Mouse (Mus musculus): ENCODE results near the gene Nipsnap2. TPM values are rescaled to one million over a fixed set of nuclear protein-coding genes. Genes with fewer than 3 reads are reported as not detected.
"Not testable (repeated sequence)": the region's sequence is repeated elsewhere in the genome, so short reads cannot be mapped to it uniquely, and the experiment has no call there.

Gene Nipsnap2
- total RNA-seq (2017), result 27.0 and 29.1 TPM in 2 replicates

DNA sequence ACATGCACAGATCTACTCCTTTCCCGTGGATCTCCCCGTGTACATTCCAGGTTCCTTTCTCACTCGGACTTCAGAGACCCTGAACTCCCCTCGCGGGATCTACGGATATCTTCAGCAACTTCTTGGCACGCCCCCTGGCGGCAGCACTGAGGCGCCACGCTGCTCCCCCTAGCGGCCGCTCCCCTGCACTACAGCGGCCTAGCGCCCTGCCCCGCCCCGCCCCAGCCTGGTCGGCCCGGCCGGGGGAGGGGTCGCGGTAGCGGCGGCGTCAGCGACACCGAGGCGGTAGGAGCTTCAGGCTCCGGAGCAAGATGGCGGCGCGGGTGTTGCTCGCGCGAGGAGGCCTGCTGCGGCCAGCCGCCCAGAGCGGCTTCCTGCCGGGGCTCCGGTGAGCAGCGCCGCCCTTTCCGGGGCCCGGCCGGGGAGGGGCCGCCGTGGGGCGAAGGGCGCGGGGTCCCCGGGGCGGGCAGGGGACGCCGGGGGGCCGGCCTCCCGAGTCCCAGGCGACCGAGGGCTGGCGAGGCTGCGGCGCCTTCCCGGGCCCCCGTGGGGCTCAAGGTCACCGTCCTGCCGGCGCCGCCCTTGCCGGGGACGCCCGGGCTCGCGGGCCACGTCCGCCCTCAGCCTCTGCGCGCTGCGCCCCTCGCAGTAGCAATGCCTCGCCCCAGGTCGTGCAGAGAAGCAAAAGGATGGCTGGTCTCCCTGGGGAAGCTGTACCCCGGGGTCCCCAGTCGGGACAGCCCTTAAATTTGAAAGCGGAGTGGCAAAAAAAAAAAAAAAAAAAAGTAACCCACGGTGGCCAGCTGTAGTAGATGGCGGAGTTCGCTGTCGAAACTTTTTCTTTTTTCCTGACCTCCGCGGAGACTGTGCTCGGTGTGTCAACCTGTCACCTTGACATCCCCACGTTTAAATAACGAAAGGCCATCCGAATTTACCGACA lies at the start of gene Nipsnap2:
Nipsnap2 (plus strand) TSS at position 230 of the 940 bp plus-strand sequence.
- peak; percentile 85 for ATAC-seq (ENCODE audit: extremely low read depth, insufficient number of reproducible peaks, low FRiP score, poor library complexity, severe bottlenecking)

DNA sequence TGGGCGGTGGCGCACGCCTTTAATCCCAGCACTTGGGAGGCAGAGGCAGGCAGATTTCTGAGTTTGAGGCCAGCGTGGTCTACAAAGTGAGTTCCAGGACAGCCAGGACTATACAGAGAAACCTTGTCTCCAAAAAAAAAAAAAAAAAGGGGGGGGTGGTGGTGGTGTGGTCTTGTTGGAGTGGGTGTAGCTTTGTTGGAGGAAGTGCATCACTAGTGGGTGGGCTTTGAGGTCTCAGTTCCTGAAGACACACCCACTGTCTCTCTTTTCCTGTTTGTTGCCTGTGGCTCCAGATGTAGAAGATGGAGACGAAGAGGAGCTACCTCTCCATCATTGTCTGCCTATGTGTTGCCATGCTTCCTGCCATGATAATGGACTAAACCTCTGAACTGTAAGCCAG lies 39.7 kb upstream of the Nipsnap2 start:
- ATAC-seq (ENCODE audit: extremely low read depth, insufficient number of reproducible peaks, low FRiP score, poor library complexity, severe bottlenecking), result not testable (repeated sequence)

DNA sequence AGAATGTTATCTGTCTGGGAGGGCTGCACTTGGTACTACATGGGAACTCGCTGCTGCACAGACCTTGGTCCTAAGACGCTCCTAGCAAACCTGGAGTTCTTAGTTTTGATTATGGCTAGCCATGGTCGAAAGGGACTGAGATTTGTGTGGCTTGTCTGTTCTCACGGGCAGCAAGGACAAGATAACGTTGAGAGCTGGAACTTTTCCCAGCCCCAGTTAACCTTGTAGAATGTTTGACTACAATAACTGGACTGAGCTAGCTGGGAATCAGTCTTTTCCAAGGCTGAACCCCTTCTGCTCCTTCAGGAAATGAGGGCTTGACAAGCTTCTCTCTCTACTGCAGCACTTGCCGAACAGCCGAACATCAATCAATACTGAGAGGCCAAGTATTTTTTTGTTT lies 37.2 kb upstream of the Nipsnap2 start:
- ATAC-seq (ENCODE audit: extremely low read depth, insufficient number of reproducible peaks, low FRiP score, poor library complexity, severe bottlenecking), result no peak

DNA sequence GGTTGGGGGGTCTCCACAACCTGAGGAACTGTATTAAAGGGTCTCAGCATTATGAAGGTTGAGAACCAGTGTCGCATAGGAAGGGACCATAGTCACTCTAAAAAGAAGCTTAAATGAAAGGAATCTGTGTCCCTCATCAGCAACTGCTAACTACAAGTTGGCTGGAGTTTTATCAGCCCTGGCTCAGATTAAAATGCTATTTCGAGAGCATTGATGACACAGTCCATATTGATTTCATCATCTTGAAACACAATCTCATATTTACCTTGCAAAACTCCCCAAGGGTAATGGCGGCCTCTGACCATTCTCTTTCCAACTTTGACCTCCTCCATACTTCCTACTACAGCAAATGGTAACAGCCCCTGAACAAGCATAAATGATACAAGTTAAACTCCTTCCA lies 34.3 kb upstream of the Nipsnap2 start:
- no peak for ATAC-seq (ENCODE audit: extremely low read depth, insufficient number of reproducible peaks, low FRiP score, poor library complexity, severe bottlenecking)

DNA sequence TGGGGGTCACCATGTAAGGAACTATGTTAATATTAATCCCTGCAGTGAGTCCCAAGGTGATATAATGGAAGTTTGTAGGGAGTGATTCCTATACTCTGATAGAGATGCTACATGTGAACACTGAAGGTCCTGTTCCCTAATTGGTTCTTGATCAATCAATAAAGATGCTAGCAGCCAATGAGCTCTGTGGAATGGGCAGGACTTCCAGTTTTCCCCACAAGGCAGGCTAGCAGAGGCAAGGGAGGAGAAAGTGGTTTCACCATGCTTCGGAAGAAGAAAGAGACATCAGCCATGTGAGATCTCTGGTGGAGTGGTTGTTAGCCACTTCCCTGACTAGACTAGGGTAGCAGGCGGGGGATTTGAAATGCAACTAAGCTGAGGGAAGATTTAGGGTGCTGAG lies 24.4 kb upstream of the Nipsnap2 start:
- no peak for ATAC-seq (ENCODE audit: extremely low read depth, insufficient number of reproducible peaks, low FRiP score, poor library complexity, severe bottlenecking)

DNA sequence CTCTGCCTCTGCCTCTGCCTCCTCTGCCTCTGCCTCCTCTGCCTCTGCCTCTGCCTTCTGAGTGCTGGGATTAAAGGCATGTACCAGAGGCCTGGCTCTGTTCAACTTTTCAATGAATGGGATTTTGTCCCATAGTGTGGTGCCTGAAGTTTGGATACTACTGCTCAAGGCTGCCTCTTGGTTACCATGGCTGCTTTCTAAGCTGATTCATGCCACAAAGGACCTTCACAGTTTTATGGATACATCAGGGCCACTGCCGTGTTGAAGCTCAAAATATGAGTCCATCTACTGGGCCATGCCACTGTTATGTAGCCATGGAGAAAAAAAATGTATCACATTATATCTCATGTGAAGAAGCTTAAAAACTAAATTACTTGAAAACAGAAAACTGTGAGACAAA lies 23.2 kb upstream of the Nipsnap2 start:
- ATAC-seq (ENCODE audit: extremely low read depth, insufficient number of reproducible peaks, low FRiP score, poor library complexity, severe bottlenecking), result no peak

DNA sequence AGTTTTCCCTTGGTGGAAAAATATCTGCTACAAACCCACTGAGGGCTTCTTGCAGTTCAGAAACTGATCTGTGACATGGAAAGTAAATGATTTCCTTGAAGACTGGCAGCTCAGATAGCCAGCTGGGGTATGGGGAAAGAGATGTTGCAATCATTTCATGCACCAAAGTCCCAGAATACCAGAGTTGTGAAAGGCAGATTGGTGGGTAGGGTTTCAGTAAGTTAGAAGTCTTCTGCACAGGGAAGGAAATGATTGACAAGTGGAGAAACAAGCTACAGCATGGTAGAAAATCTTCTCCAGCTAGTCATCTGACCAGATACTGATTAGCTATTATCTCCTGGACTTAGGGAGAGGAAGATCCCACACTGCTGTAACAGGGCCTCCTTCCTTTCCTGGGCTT lies 21.5 kb upstream of the Nipsnap2 start:
- no peak for ATAC-seq (ENCODE audit: extremely low read depth, insufficient number of reproducible peaks, low FRiP score, poor library complexity, severe bottlenecking)

DNA sequence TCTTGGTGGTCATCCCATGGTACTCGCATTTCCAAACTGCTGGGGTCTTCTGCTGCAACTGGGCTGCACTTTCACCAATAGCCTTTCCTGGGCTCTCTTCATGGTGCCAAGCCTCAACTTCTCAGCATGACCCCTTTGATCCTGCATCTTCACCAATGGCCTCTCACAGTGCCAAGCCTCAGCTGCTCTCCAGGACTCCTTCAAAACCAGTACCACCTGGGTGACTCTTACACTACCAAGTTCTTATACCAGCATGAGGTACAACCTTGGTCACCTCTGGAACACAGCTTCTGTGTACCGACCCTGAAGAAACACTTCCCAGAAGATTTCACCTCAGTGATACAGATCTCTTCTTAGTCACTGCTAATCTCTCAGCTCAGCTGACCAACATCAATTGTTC lies 16.5 kb upstream of the Nipsnap2 start, which contains the start of gene Sept14:
Sept14 (minus strand) TSS at position 101 of the 400 bp plus-strand sequence.
- no peak for ATAC-seq (ENCODE audit: extremely low read depth, insufficient number of reproducible peaks, low FRiP score, poor library complexity, severe bottlenecking)

DNA sequence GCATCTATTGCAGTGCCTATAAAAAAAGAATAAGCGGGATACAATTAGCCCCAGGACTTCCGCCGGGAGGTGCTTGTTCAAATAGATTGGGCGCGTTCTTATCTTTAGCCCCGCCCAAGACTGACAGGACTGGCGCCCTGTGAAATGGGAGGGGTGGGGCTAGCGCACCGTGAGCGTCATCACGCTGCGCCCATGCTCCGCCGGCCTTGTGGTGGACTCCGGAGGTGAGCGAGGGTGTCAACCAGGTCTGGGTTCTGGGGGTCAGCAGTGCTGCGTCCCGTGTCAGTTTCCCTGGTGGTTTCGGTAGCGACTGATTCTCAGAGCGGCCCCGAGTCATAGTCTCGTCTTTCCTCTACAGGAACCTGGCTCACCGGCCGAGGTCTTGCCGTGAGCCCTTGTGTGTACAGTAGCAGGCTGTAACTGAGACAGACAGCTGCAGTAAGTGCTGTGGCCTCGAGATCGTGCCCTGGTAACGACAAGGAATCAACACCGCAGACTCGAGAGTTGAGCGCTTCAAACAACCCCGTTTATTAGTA lies 9.5 kb upstream of the Nipsnap2 start, which contains the start of gene Mrps17:
Mrps17 (plus strand) TSS at position 172 of the 536 bp plus-strand sequence.
- ATAC-seq (ENCODE audit: extremely low read depth, insufficient number of reproducible peaks, low FRiP score, poor library complexity, severe bottlenecking), result peak; percentile 99

DNA sequence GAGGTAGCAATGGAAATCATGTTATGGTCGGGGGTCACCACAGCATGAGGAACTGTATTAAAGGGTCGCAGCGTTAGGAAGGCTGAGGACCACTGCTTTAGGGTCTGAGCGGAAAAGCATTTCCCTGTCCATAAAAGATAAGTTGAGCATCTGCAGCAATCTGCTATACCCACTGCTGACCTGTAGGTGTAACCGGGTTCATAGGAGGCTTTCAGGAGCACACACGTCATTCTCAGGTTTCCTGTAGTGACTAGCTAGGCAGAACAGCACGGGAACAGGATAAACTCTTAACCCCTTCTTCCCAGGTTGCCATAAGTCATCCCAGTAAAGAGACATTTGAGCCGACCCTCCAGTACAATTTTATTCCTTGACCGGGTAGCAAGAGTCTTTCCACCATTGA lies 7.8 kb upstream of the Nipsnap2 start:
- ATAC-seq (ENCODE audit: extremely low read depth, insufficient number of reproducible peaks, low FRiP score, poor library complexity, severe bottlenecking), result no peak

DNA sequence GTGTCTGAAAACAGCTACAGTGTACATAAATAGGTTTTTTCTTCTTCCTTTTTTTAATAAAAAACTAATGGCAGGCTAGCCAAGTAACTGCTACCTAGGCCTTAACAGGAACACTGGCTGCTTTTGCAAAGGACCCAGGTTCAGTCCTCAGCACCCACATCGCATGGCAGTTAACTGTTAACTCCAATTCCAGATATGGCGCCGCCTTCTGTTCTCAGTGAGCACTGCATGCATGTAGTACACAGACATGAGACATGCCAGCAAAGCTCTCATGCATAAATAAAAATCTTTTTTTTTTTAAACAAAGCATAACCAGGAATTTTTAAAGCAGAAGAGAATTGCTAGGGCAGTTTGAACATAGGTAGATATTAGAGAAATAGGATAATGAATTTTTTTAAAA lies 4.7 kb upstream of the Nipsnap2 start:
- ATAC-seq (ENCODE audit: extremely low read depth, insufficient number of reproducible peaks, low FRiP score, poor library complexity, severe bottlenecking), result no peak

DNA sequence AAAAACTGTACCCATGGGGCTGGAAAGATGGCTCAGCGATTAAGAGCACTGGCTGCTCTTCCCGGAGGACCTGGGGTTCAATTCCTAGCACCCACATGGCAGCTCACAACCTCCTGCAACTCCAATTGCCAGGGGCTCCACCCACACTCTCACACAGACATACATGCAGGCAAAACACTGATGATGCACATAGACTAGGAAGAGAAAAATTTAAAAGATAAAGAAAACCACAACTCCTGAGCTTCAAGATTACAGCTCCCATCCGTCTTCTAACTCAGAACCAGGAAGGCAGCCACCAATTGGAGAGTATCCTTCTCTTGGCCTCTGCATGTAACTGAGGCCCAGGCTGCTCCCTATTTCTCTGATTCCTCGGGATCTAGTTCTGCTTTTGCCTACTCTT lies 595 bp upstream of the Nipsnap2 start:
- ATAC-seq (ENCODE audit: extremely low read depth, insufficient number of reproducible peaks, low FRiP score, poor library complexity, severe bottlenecking), result no peak

DNA sequence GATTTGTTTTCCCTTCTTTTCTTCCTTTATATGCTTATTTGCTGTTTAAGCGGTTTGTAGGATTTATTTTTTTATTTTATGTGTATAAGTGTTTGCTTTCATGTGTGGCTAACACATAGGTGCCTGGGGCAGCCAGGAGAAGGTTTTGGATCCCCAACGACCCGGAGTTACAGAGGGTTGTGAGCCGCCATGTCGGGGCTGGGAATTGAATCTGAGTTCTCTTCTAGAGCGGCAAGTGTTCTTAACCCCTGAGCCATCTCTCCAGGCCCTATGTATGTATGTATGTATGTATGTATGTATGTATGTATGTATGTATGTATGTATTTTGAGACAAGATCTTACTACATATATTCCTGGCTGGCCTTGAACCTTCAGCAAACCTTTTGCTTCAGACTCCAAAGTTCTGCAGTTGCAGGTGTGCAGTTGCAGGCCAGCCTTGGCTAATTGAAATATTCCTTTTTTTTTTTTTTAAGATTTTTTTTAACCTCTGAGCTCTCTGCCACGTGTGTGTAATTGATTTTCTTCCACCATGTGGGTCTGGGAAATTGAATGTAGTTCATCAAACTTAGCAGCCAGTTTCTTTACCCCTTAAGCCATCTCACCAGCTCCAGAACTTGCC lies 1.0 kb downstream of the Nipsnap2 start:
- no peak for ATAC-seq (ENCODE audit: extremely low read depth, insufficient number of reproducible peaks, low FRiP score, poor library complexity, severe bottlenecking)

DNA sequence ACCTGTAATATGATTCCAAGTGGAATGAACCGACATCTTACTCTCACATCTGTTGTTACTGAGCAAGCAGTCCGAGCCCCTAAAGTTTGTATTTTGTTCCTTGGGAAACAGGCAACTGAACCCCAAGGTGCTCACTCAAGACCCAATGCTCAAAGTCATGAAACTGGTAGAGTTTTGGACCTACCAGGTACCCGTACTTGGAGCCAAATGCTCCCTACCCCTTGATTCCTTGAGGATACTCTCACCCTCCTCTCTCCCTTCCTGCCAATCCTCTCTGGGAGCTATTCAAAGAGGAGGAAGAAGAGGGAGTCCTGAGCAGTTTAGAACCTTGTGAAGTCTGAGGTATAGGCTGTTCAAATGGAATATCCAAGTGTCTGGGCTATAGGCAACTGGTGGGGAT lies 1.9 kb downstream of the Nipsnap2 start:
- ATAC-seq (ENCODE audit: extremely low read depth, insufficient number of reproducible peaks, low FRiP score, poor library complexity, severe bottlenecking), result no peak

DNA sequence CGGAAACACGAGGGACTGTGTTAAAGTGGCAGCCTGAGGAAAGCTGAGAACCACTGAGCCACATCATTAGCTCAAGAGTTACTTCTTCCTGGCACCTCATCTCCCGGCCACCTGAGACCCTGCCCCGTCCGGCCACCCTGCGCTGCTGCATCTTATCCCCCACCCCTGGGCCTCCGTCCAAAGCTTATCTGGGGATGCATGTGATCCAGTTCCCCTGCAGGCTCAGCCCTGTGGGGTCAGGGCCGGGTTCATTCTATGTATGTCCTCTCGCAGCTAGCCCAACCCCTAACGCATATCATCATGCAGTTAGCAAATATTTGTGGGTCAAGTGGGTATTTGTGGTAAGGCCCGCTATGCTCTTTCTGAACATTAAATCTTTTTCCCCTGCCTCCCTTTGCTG lies 4.4 kb downstream of the Nipsnap2 start:
- no peak for ATAC-seq (ENCODE audit: extremely low read depth, insufficient number of reproducible peaks, low FRiP score, poor library complexity, severe bottlenecking)

DNA sequence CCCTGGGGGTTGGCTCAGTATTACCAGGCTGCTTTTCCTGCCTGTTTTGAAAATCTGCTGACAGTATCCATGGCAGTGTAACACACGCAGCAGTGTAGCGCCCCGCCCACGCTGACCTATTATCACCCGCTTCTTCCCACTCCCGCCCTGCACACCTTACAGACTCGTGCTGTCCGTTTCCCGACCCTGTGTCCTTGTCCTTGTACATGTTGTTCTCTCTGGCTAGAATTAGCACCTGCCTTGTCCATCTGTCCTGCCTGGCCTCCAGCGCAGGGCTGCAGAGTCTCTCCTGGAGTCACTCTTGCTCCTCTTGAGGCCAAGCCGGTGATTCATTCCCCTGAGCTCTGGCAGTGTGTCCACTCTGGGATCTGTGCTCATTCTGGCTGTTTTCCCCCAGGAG lies 5.5 kb downstream of the Nipsnap2 start:
- ATAC-seq (ENCODE audit: extremely low read depth, insufficient number of reproducible peaks, low FRiP score, poor library complexity, severe bottlenecking), result no peak

DNA sequence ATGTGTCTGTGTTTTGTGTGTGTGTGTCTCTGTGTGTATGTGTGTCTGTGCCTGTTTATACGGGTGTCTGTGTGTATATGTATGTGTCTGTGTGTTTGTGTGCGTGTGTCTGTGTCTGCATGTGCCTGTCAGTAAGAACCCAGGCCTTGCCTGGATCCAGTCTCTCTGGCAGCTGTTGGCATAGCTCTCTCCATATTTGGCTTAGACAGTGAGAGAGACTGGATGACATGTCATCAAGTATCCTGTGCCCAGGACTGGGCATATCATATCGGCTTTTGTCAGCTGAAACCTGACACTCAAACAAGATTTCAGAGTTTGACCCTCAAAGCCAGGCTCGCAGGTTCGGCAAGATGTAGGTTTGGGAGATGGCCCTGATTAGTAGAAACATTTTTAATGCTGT lies 6.2 kb downstream of the Nipsnap2 start:
- no peak for ATAC-seq (ENCODE audit: extremely low read depth, insufficient number of reproducible peaks, low FRiP score, poor library complexity, severe bottlenecking)

DNA sequence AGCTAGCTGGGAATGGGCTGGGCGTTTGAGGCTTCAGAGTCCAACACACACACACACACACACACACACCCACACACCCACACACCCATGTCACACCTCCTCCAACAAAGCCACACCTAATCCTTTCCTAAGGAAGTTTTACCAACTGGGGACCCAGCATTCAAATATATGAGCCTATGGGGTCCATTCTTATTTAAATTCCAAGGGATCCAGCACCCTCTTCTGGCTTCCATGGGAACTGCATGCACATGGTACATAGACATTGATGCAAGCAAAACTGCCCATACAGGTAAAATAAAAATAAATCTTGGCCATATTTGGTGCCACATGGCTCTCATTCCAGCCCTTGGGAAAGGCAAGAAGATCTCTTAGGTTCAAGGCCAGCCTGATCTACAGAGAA lies 16.1 kb downstream of the Nipsnap2 start:
- 0 out of 2 replicates have a peak, but pooled peaks have one; percentile 16 for ATAC-seq (ENCODE audit: extremely low read depth, insufficient number of reproducible peaks, low FRiP score, poor library complexity, severe bottlenecking)

DNA sequence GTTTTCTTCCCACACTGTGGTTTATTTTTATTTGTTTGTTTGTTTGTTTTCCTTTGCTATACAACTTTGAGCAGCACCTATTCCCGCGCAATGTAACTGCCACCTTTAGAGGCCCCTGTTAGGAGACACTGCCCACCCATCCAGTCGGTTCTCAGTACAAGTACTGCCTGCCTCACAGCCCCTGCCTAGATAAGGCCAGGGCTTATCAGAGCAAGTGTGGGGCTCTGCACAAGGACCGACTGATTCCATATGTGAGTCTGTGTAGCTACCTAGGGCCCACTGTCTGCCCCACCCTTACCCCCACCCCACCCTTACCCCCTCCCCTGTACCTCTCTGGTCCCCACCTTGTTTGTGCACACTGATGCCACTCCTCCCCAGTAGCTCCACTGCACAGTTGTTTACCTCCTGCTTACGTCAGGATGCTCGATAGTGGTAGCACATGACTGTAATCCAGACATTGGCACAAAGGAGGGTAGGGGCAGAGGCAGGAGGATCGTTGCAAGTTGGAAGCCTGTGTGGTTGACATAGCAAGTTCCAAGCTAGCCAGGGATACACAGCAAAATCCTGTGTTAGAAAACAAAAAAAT lies 18.1 kb downstream of the Nipsnap2 start:
- no peak for ATAC-seq (ENCODE audit: extremely low read depth, insufficient number of reproducible peaks, low FRiP score, poor library complexity, severe bottlenecking)

DNA sequence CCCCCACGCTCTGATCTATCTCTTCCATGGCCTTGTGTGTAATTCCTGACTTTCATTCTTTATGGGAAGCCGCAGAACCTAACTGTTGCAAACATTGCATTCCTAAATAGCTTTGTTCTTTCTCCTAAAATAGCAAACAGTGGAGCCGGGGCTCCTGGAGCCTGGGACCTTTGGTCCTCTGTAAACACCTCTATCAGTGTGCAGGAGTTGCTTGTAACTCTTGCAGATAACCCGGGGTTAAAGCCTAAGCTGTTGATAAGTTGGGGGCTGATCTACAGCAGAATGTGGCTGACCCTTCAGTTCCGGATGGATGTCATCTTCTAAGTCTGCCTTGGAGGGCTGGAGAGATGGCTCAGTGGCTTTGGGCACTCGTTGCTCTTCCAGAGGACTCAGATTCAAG lies 19.2 kb downstream of the Nipsnap2 start:
- no peak for ATAC-seq (ENCODE audit: extremely low read depth, insufficient number of reproducible peaks, low FRiP score, poor library complexity, severe bottlenecking)
